Mouse (Mus musculus): ENCODE measurements around the gene Rtp4. TPM values are rescaled to one million over a fixed set of nuclear protein-coding genes. Genes with fewer than 3 reads are reported as not detected.

Rtp4 gene
- polyA plus RNA-seq, 1 experiment = 11.2 TPM

GRCm38 (mm10) chr16:23513401-23513800 is 6.7 kb upstream of the Rtp4 start:
- no peak for DNase-seq (ENCODE audit: low read depth)

- DNase-seq (ENCODE audit: low read depth) = no peak
Observed at GRCm38 (mm10) chr16:23515766-23516165, 4.3 kb upstream of the Rtp4 start.

- no peak for DNase-seq (ENCODE audit: low read depth)
Observed at GRCm38 (mm10) chr16:23516606-23517005, 3.5 kb upstream of the Rtp4 start.

- no peak for DNase-seq (ENCODE audit: low read depth)
Observed at GRCm38 (mm10) chr16:23517230-23517629, 2.9 kb upstream of the Rtp4 start.

GRCm38 (mm10) chr16:23517754-23518566 is 2.1 kb upstream of the Rtp4 start:
- no peak for DNase-seq (ENCODE audit: low read depth)

- DNase-seq (ENCODE audit: low read depth) = peak; percentile 30
Observed at GRCm38 (mm10) chr16:23518567-23519369, 1.3 kb upstream of the Rtp4 start.

GRCm38 (mm10) chr16:23519771-23520170 is 320 bp upstream of the Rtp4 start:
- DNase-seq (ENCODE audit: low read depth) = no peak

- no peak for DNase-seq (ENCODE audit: low read depth)
Observed at GRCm38 (mm10) chr16:23521092-23521491, 1.0 kb downstream of the Rtp4 start.

- no peak for DNase-seq (ENCODE audit: low read depth)
Observed at GRCm38 (mm10) chr16:23522081-23522480, 2.0 kb downstream of the Rtp4 start.

- no peak for DNase-seq (ENCODE audit: low read depth)
Observed at GRCm38 (mm10) chr16:23529186-23529585, 9.1 kb downstream of the Rtp4 start.

GRCm38 (mm10) chr16:23533707-23534106 is 13.6 kb downstream of the Rtp4 start:
- no peak for DNase-seq (ENCODE audit: low read depth)

- no peak for DNase-seq (ENCODE audit: low read depth)
Observed at GRCm38 (mm10) chr16:23541046-23541445, 21.0 kb downstream of the Rtp4 start.

- DNase-seq (ENCODE audit: low read depth) = no peak
Observed at GRCm38 (mm10) chr16:23542866-23543265, 22.8 kb downstream of the Rtp4 start.

- DNase-seq (ENCODE audit: low read depth) = no peak
Observed at GRCm38 (mm10) chr16:23544361-23544760, 24.3 kb downstream of the Rtp4 start.

GRCm38 (mm10) chr16:23547783-23548182 is 27.7 kb downstream of the Rtp4 start:
- DNase-seq (ENCODE audit: low read depth) = no peak

GRCm38 (mm10) chr16:23550346-23550980 is 30.4 kb downstream of the Rtp4 start:
- no peak for DNase-seq (ENCODE audit: low read depth)

- DNase-seq (ENCODE audit: low read depth) = no peak
Observed at GRCm38 (mm10) chr16:23550981-23551582, 31.0 kb downstream of the Rtp4 start.

- no peak for DNase-seq (ENCODE audit: low read depth)
Observed at GRCm38 (mm10) chr16:23554673-23555072, 34.6 kb downstream of the Rtp4 start.

- no peak for DNase-seq (ENCODE audit: low read depth)
Observed at GRCm38 (mm10) chr16:23557195-23557594, 37.1 kb downstream of the Rtp4 start.

GRCm38 (mm10) chr16:23557669-23558068 is 37.6 kb downstream of the Rtp4 start:
- no peak for DNase-seq (ENCODE audit: low read depth)

- no peak for DNase-seq (ENCODE audit: low read depth)
Observed at GRCm38 (mm10) chr16:23568369-23568958, 48.4 kb downstream of the Rtp4 start.

GRCm38 (mm10) chr16:23574561-23574960 is 54.5 kb downstream of the Rtp4 start:
- DNase-seq (ENCODE audit: low read depth) = no peak
